Mouse (Mus musculus): Measurements from ENCODE around the gene Ryr3.
"Not testable (repeated sequence)": the region's sequence is repeated elsewhere in the genome, so short reads cannot be mapped to it uniquely, and the experiment has no call there.

Ryr3 gene

GRCm38 (mm10) chr2:113094088-113094487, 122.8 kb downstream of the Ryr3 start:
- DNase-seq = no peak

DNA sequence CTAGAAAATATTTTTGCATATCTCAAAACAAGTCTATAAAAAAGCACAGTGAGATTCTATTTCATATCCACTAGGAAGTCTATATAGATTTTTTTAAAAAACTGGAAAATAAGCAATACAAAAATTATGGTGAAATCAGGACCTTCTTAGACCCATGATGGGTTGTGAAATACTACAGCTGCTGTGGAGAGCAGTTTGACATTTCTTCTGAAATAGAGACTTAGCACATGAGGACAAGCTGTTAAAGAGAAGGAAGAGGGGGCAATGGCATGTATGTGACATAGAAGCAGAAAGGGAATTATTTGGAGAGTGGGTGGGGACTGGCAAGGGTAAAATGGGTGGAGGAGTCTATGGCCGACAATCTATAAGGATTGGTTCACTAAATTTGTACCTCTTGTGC, 124.1 kb downstream of the Ryr3 start:
- no peak for DNase-seq

DNA sequence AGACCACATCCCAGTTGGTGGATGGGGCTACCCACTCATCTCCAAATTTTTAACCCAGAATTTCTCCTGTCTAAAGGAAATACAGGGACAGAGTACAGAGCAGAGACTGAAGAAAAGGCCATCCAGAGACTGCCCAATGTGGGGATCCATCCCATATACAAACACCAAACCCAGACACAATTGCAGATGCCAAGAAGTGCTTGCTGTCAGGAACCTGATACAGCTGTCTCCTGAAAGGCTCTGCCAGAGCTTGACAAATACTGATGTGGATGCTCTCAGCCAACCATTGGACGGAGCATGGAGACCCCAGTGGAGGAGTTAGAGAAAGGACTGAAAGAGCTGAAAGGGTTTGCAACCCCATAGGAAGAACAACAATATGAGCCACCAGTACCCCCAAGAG, 125.6 kb downstream of the Ryr3 start:
- not testable (repeated sequence) for DNase-seq

GRCm38 (mm10) chr2:113076396-113076795, 140.5 kb downstream of the Ryr3 start:
- no peak for DNase-seq

GRCm38 (mm10) chr2:113059367-113059766, 157.5 kb downstream of the Ryr3 start:
- no peak for DNase-seq

DNA sequence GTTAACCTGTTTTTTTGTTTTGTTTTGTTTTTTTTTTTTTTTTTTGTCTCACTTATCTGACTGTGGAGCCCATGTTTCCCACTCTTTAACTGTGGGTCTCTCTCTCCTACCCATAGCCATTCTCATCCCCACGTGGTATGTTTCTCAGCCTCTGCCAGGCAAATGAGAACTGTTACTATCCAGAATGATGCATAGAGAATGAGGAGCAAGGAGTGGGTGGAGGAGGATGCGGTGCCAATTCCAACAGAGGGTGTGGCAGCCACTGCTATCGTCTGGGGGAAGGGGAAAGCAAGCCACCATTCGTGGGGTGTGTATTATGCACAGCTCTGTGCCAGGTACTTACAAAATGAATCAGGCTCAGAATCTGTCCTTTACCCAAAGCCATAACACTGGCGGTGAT, 158.0 kb downstream of the Ryr3 start:
- DNase-seq = no peak

DNA sequence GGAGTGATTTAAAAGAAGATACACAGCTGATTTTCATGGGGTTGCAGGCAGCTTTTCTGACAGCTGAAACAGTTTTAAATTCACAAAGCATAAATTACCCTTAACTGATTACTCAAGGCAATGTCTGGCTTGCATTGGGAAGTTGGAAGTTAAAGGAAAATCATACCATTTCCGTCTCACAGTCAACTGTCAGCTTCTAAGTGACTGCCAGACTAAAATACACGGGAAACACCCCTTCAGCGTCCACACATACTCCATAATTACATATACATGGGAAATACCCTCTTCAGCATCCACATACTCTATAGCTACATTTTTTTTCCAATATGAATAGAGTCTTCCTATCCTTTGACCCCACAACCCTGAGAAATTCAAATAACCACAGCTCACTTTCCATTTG, 158.8 kb downstream of the Ryr3 start:
- no peak for DNase-seq

- no peak for DNase-seq
Measured at GRCm38 (mm10) chr2:113055591-113055990, 161.3 kb downstream of the Ryr3 start.

GRCm38 (mm10) chr2:113049831-113050230, 167.1 kb downstream of the Ryr3 start:
- DNase-seq = no peak

DNA sequence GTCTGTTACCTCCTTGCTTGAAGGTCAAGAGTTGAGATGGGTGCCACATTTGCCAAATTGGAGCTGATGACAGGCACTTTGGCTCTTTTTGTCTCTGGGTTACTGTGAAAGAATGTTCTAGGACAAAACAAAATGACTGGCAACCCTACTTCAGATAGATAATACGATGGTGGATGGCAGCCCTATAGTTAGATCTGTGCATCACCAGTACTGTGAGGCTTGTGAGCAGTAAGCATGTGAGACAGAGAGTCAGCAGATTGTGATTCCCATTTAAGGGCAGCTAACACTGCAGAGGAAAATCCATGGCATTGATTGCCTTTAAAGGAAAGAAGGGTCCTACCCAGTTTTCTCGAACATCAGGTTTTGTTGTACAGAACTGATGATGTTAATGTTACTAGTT, 180.3 kb downstream of the Ryr3 start:
- no peak for DNase-seq

GRCm38 (mm10) chr2:113030689-113031088, 186.2 kb downstream of the Ryr3 start:
- DNase-seq = no peak

- DNase-seq = no peak
Measured at GRCm38 (mm10) chr2:113019896-113020295, 197.0 kb downstream of the Ryr3 start.

GRCm38 (mm10) chr2:113018278-113018677, 198.6 kb downstream of the Ryr3 start:
- no peak for DNase-seq

GRCm38 (mm10) chr2:113016236-113016635, 200.7 kb downstream of the Ryr3 start:
- DNase-seq = peak; percentile 15

DNA sequence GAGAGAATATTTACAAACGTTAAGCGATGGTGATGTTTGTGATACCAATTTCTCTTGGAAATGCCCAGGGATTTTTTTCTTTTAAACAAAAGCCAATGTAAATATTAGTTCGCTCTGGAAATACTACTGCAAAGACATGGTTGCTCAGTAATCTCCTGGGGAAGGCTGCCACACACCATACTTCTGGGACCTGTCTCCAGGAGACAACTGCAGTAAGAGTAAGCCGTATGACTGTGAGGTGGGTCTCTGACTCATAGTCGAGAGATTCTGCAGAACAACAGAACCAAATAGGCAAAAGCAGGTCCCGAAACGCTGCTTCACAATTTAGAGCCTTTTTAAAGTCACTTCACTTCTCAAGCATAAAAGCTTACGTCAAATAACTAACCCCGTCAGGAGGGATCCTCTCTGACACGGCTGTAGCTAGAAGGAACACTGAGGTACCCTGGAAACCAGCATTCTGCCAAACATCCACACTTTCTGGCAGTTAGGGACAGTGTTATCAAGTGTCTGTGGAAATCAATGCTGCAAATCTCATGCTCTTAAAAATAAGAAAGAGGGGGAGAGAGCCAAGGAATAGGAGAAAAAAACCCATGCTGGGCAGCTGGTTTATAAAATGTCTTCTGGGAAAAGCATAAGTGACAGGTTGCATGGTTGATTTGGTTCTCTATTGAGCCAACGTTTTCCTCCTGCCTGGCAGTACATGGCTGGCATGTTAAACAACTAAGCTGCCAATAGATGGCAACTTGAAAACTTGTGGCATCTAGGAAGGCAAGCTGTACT, 207.7 kb downstream of the Ryr3 start:
- DNase-seq = no peak

DNA sequence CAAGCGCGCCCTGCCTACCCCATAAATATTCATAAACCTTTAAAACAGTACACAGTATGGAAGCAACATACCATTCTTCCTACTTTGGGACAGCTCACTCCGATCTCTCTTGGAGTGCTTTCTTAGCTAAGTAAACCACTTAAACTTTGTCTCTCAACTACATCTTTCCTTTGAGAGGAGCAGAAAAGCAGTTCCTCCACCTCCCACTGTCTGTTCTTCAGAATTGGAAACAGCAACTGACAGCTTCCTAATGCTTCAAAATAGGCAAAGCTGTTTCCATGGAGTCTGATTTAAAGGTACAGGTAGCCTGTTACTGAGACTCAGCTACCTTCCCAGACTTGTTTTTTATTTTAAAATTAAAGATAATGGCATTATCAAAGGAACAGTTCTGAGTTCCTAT, 218.4 kb downstream of the Ryr3 start:
- DNase-seq = no peak

DNA sequence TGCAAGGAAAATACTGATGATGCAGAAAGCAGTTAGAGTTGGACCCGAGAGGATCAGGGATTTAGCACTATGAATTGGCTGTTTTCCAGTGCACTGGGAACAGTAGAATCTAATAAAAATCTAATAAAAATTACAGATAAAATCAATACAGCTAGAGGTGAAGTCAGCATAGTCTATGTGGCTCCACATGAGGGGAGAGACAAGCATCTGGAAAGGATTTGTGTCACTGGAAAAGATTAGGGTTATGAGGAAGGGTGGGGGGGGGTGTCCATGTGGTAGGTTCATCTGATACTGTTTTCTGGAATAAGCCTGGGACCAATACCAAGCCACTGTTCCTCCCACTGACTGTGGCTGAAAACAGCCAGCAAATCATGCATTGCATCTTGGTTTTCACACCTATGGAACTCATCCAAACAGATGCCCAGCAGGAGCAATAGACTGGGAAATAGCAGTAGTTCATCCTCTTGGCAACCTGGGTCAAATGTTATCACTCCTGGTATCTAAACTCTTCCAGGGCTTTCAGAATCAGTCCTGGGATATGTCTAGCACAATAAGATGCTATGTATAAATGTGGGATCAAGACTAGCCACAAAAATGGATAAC, 233.9 kb downstream of the Ryr3 start:
- no peak for DNase-seq

DNA sequence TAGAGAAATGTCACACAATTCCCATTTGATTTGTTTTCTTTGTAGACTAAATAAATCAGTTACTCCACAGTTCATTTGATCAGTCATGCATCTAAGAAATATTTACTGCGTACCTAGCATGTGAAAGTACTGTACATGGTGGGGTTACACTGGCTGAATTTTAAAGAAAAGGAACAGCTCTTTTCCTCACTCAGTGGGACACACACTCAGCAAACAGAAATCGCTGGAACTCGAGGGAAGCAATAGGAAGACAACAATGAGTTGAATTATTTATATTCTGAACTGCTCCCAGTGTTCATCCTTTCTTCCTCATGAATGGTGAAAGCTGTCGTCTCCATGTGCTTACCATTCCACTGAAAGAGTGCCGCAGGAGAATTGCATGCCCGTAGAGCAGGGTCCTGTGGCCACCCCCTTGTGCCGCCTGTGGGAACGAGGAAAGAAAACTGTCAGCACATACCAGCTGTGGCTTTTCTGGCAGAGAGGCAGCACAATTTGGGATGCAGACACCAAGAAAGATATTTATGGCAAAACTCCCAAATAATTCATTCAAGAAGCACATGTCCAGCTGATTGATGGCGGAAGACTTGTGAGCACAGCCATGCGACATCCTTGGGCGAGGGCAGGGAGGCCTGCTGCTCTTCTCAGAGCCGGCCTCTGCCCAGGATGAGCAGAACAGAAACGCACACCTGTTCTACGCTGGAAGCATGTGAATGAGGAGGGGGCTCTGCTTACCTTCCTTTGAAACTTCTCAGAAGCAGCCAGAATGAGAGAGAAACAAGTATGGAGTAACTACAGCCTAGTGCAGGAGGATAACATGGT, 249.9 kb downstream of the Ryr3 start:
- no peak for DNase-seq

DNA sequence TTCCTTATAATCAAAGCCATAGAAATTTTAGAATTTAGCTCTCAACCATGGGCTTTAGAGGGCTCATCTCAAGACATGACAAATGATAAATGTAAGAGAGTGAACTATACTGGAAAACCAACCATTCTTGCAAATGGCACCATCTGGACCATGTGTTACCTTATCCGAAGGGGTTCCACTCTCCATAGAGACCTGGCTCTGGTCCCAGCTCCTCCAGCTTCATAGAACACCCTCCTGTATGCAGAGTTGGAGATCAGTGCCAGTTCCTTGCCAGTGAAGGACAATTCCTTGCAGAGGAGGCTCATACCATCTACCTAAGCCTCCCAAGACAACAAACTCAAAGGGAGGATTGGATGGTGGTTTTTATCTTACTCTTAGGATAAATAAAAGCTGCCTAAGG, 268.0 kb downstream of the Ryr3 start:
- DNase-seq = no peak

DNA sequence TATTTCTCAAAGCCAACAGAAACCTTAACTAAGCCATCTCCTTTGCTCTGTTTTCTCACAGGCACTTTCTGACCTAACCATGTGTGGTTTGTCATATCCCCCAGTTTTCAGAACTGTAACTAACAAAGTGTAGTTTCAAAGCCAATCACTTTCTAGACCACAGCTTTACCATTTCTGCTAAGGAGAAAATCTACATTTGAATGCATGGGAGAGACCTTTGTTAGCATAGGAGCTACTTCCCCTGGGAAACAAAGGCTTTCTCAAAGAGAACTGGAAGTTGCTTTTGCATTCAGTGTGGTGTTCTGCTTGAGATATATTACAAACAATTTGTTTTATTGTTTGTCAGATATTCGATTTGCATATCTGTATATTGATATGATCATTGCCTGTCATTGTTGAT, 285.1 kb downstream of the Ryr3 start:
- DNase-seq = no peak

DNA sequence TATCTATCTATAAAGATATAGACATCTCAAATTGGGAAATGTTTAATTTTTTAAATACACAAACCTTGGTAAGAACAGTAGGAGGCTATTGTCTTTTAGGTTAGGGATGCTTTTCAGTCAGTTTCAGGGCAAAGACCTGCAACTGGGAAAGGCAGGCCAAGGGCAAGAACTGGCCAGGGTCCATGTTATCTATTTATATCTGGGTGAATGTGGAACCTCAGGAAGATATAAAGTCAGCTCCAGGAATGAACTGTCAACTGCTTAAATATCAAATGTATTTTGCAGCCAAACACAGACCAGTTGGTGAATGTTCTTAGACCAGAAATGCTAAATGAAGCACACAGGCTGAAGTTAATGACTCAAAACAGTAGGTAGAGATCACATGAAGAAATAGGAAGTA, 303.1 kb downstream of the Ryr3 start:
- DNase-seq = peak; percentile 33

- DNase-seq = no peak
Measured at GRCm38 (mm10) chr2:112912611-112913010, 304.3 kb downstream of the Ryr3 start.

GRCm38 (mm10) chr2:112910579-112910978, 306.3 kb downstream of the Ryr3 start:
- DNase-seq = no peak

DNA sequence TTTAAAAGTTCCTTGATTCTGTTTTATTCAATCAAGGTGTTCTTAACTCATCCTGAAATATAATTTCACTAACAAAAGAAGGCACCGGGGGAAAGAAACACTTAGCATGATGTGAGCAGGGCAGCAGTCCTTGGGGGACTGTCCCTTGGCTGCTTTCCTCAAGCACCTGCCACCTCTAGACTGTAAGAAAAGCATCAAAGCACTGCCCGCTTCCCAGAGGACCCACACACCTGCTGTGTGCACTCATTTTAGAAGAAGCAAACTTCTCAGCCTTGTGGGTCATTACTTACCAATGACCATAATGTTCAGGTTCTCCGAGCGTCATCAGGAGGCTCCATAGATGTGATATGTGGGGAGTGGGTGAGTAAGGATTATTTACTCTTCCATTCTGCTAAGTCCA, 307.8 kb downstream of the Ryr3 start:
- no peak for DNase-seq
